Mouse (Mus musculus) midbrain, embryonic 12.5 days (tissue): ENCODE results near the gene Trhr2. TPM values are rescaled to one million over a fixed set of nuclear protein-coding genes. Genes with fewer than 3 reads are reported as not detected.

Experiments
- ATAC-seq: fragments of 200-750 bp; cut with Nextera tagmentation; 2 replicates; pipeline ENCODE4 v1.8.0; 2017; ENCODE audit warnings: low read depth, moderate TSS enrichment, moderate library complexity; ENCODE audit not compliant: low FRiP score
- H3K27ac ChIP-seq: fragments of 300-500 bp; sonication (generic); replicated peaks from 2 replicates; pipeline ENCODE4 v1.5.1; 2016; ENCODE audit warnings: mild to moderate bottlenecking
- H3K27me3 ChIP-seq: fragments of 300-500 bp; sonication (generic); 2 replicates; pipeline ENCODE4 v1.6.1; 2016; ENCODE audit warnings: mild to moderate bottlenecking
- H3K36me3 ChIP-seq: fragments of 300-500 bp; sonication (generic); 2 replicates; pipeline ENCODE4 v1.6.1; 2016
- H3K4me1 ChIP-seq: fragments of 300-500 bp; sonication (generic); 2 replicates; pipeline ENCODE4 v1.6.1; 2016
- H3K4me2 ChIP-seq: fragments of 300-500 bp; sonication (generic); replicated peaks from 2 replicates; pipeline ENCODE4 v1.6.1; 2016; ENCODE audit warnings: mild to moderate bottlenecking, moderate library complexity
- H3K4me3 ChIP-seq: fragments of 300-500 bp; sonication (generic); 2 replicates; pipeline ENCODE4 v1.5.1; 2016; ENCODE audit warnings: mild to moderate bottlenecking
- H3K9ac ChIP-seq: fragments of 300-500 bp; sonication (generic); replicated peaks from 2 replicates; pipeline ENCODE4 v1.6.1; 2016; ENCODE audit warnings: mild to moderate bottlenecking, moderate library complexity
- H3K9me3 ChIP-seq: fragments of 300-500 bp; sonication (generic); 2 replicates; pipeline ENCODE4 v1.6.1; 2016; ENCODE audit warnings: mild to moderate bottlenecking
- WGBS: fragments of 180-500 bp; shearing (Covaris S2); methylation state at CpG from one replicate; pipeline ENCODE4 v1.1.7; 2016; 5-methylcytosine and 5-hydroxymethylcytosine counted together
- polyA plus RNA-seq: library from polyadenylated mRNA; unstranded; fragments of >200 nt; fragmentation: Nextera tagmentation; extraction: Ambion mirVana; gene quantifications from 2 replicates; pipeline ENCODE4 v1.2.1, GENCODE M21; 2016

Trhr2 gene
- polyA plus RNA-seq, 1 experiment from 2014 or later: not detected

GRCm38 (mm10) chr8:122375320-122375719 is 14.8 kb upstream of the Trhr2 start:
- no peak overlapping the region for H3K27ac ChIP-seq

DNA sequence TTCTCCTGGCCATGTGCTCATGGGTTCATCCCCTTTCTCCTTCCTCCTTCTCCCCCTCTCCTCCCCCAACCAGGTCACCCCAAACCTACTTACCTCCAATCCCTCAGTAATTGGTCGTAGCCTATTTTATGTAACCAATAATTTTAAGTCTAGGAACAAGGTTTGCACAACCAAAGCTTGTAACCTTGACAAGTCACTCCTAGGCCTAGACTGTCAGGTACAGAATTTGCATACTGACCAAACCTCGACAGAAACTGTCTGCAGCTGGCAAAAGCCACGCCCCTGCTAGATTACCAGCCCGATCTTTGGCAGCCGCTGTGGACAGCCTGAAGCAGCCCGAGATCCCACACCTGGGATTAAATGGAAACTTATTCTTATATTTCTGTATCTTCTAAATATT is 11.2 kb upstream of the Trhr2 start:
- WGBS: 83% methylated on average over 6 of the region's 6 CpGs
- H3K27me3 ChIP-seq: peaks cover 17% of the 10 kb centered on the region
- no peaks in the 10 kb centered on the region for H3K36me3 ChIP-seq
- H3K9me3 ChIP-seq: no peaks in the 10 kb centered on the region
- no peak overlapping the region for H3K9ac ChIP-seq
- no peak overlapping the region for H3K27ac ChIP-seq
- H3K4me1 ChIP-seq: peaks cover 7% of the 10 kb centered on the region; the same call in 1 of the 2 replicates
- ATAC-seq: no peak
- no peak overlapping the region for H3K4me2 ChIP-seq
- H3K4me3 ChIP-seq: no peak overlapping the region

More at GRCm38 (mm10) chr8:122375320-122375719, 14.8 kb upstream of the Trhr2 start:
- 93% methylated on average over 7 of the region's 7 CpGs for WGBS
- no peak overlapping the region for H3K9ac ChIP-seq
- H3K4me2 ChIP-seq: no peak overlapping the region
- peaks cover 23% of the 10 kb centered on the region for H3K4me1 ChIP-seq
- no peak for ATAC-seq
- H3K9me3 ChIP-seq: no peaks in the 10 kb centered on the region
- no peak overlapping the region for H3K4me3 ChIP-seq
- peaks cover 14% of the 10 kb centered on the region for H3K36me3 ChIP-seq
- H3K27me3 ChIP-seq: no peaks in the 10 kb centered on the region

GRCm38 (mm10) chr8:122369665-122370064 is 9.1 kb upstream of the Trhr2 start:
- no peaks in the 10 kb centered on the region for H3K36me3 ChIP-seq
- H3K27ac ChIP-seq: no peak overlapping the region
- H3K4me2 ChIP-seq: no peak overlapping the region
- 13% methylated on average over 9 of the region's 9 CpGs for WGBS
- no peak overlapping the region for H3K9ac ChIP-seq
- H3K27me3 ChIP-seq: peaks cover 17% of the 10 kb centered on the region
- no peaks in the 10 kb centered on the region for H3K4me1 ChIP-seq
- H3K9me3 ChIP-seq: no peaks in the 10 kb centered on the region
- ATAC-seq: no peak
- H3K4me3 ChIP-seq: no peak overlapping the region

DNA sequence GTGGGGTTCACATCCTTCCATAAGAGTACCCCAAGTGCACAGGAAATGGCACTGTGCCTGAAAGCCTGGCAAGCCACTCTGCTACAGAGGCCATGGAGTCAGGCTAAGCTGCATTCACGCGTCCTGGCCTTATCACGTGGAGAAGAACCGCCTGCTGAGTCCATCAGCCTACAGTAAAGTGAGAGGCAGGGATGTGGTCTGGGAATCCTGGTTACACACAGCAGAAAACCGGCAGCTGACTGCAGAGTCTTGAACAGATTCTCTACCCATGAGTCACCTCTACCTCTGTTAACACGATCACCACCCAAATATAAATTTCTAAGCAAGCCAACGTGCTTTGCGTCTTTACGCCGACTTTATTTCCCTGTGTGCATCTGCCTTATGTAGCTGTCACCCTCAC is 7.9 kb upstream of the Trhr2 start:
- H3K27me3 ChIP-seq: peaks cover 22% of the 10 kb centered on the region
- H3K27ac ChIP-seq: no peak overlapping the region
- H3K9ac ChIP-seq: no peak overlapping the region
- H3K9me3 ChIP-seq: no peaks in the 10 kb centered on the region
- ATAC-seq: no peak
- no peak overlapping the region for H3K4me2 ChIP-seq
- H3K36me3 ChIP-seq: no peaks in the 10 kb centered on the region
- no peak overlapping the region for H3K4me3 ChIP-seq
- H3K4me1 ChIP-seq: no peaks in the 10 kb centered on the region
- 78% methylated on average over 10 of the region's 10 CpGs for WGBS

DNA sequence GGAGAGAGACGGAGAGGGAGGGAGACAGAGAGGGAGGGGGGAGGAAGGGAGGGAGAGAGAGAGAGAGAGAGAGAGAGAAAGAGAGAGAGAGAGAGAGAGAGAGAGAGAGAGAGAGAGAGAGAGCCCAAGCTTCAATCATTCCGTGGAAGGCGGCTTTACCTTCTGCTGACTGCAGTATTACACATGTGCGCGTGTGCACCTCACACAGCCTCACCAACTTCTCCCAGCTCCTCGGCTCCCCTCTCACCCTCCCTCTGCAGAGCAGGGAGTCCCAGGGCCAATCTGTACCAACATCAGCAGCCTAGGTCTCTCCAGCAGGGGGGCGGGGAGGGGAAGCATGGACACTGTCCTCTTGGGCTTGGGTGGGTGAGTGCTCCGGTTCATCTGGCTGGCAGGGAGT is 2.4 kb upstream of the Trhr2 start:
- no peak overlapping the region for H3K9ac ChIP-seq
- H3K4me3 ChIP-seq: no peak overlapping the region
- 31% methylated on average over 7 of the region's 8 CpGs for WGBS
- H3K36me3 ChIP-seq: no peaks in the 10 kb centered on the region
- no peak overlapping the region for H3K27ac ChIP-seq
- no peaks in the 10 kb centered on the region for H3K9me3 ChIP-seq
- H3K4me2 ChIP-seq: no peak overlapping the region
- H3K4me1 ChIP-seq: no peaks in the 10 kb centered on the region
- peaks cover 48% of the 10 kb centered on the region for H3K27me3 ChIP-seq
- ATAC-seq: no peak

DNA sequence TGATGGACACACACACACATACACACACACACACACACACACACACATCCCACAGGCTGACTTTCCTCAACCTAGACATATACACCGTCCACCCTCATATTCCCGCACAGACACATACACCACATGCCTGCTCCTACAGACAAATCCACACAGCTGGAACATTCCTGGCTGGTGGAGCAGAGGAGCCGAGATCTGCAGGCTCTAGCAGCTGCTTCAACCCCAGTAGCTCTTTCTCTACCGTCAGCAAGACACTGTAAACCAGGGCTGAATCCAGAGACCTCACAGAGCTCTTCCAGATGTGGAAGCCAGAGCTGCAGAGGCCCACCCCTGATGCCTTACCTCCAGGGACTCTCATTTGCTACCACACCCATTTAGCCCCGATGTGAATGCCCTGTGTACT is 1.7 kb upstream of the Trhr2 start:
- H3K4me2 ChIP-seq: no peak overlapping the region
- H3K4me3 ChIP-seq: no peak overlapping the region
- no peak overlapping the region for H3K27ac ChIP-seq
- ATAC-seq: no peak
- H3K4me1 ChIP-seq: no peaks in the 10 kb centered on the region
- H3K9me3 ChIP-seq: no peaks in the 10 kb centered on the region
- H3K9ac ChIP-seq: no peak overlapping the region
- H3K36me3 ChIP-seq: no peaks in the 10 kb centered on the region
- H3K27me3 ChIP-seq: peaks cover 47% of the 10 kb centered on the region
- WGBS: 56% methylated on average over 5 of the region's 5 CpGs

GRCm38 (mm10) chr8:122359111-122359775 is 1.3 kb downstream of the Trhr2 start:
- no peaks in the 10 kb centered on the region for H3K36me3 ChIP-seq
- peaks cover 52% of the 10 kb centered on the region for H3K27me3 ChIP-seq
- no peaks in the 10 kb centered on the region for H3K4me1 ChIP-seq
- 81% methylated on average over 15 of the region's 15 CpGs for WGBS
- no peak overlapping the region for H3K27ac ChIP-seq
- H3K9me3 ChIP-seq: no peaks in the 10 kb centered on the region
- no peak for ATAC-seq
- no peak overlapping the region for H3K9ac ChIP-seq
- H3K4me3 ChIP-seq: no peak overlapping the region
- H3K4me2 ChIP-seq: no peak overlapping the region

GRCm38 (mm10) chr8:122357641-122358040 is 2.9 kb downstream of the Trhr2 start:
- Histone ChIP-seq H3K4me3 (no peak overlapping the region), H3K4me2 (no peak overlapping the region), H3K9ac (no peak overlapping the region), H3K36me3 (no peaks in the 10 kb centered on the region), H3K27ac (no peak overlapping the region), H3K9me3 (no peaks in the 10 kb centered on the region), H3K27me3 (peaks cover 51% of the 10 kb centered on the region), H3K4me1 (no peaks in the 10 kb centered on the region)
- ATAC-seq: no peak
- WGBS: 85% methylated on average over 5 of the region's 5 CpGs

DNA sequence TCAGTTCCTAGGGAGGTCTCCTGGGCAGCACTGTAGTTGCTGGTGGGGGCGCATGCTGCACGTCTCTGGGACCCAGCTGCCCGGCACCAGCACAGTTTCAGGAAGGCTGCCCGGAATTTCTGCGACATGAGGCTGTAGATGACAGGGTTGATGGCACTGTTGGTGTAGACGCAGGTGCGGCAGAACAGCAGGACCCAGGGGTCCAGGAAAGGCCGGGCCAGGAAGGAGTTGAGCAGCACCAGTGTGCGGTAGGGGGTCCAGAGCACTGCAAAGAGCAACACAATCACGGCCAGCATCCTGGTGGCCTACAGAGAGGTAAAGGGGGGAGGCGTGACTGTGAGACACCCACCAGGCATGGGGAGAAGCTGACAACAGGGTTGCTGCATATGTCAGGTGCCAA is 3.3 kb downstream of the Trhr2 start:
- H3K27me3 ChIP-seq: peaks cover 50% of the 10 kb centered on the region
- no peaks in the 10 kb centered on the region for H3K4me1 ChIP-seq
- no peak overlapping the region for H3K27ac ChIP-seq
- no peaks in the 10 kb centered on the region for H3K36me3 ChIP-seq
- no peak overlapping the region for H3K9ac ChIP-seq
- H3K4me2 ChIP-seq: no peak overlapping the region
- ATAC-seq: no peak
- WGBS: 58% methylated on average over 11 of the region's 11 CpGs
- no peaks in the 10 kb centered on the region for H3K9me3 ChIP-seq
- H3K4me3 ChIP-seq: no peak overlapping the region

DNA sequence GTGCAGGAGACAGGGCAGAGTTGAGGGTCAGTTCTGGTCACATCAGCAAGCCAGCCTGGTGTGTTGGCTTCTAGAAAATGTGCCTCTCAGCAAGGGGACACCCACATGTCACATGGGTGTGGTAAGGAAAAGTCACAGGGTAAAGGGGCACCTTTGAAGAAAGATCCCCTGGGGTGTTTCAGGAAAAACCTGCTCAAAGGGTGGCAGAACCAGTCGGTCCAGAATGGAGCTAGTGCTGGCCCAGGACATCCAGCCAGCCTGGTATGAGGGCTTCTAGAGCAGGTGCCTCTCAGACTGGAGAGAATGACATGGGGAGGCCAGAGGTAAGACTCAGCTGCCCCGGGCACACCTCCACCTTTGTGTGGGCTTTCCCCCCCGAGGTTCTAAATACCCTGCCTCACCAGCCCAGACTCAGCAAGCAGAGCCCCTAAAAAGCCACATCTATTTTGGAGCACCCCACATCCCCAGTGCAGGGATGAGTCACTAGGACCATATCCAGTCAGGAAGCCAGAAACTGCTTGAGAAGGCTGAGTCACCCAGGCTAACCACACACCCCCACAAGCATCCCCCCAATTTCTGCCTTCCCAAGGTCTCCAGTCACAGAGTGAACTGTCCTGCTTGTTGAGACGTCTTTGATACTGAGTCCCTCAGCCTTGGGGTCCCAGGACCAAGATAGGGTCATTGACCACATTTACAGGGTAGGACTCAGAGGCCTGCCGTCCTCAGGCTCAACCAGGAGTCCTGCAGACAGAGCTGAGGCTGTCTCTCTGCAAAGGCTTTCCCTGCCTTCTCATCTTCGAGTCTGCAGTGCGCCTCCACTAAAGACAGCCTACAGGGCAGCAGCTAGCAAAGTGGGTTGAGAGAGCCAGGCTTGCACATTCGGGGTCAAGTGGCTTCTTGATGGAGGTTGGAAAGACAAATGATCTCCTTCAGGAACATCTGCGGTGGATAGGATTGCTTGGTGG is 4.6 kb downstream of the Trhr2 start:
- H3K27ac ChIP-seq: no peak overlapping the region
- H3K27me3 ChIP-seq: peaks cover 52% of the 10 kb centered on the region
- H3K4me1 ChIP-seq: peaks cover 2% of the 10 kb centered on the region; the same call in 1 of the 2 replicates
- H3K36me3 ChIP-seq: no peaks in the 10 kb centered on the region
- H3K9me3 ChIP-seq: no peaks in the 10 kb centered on the region
- H3K4me3 ChIP-seq: no peak overlapping the region
- no peak overlapping the region for H3K9ac ChIP-seq
- H3K4me2 ChIP-seq: no peak overlapping the region
- no peak for ATAC-seq
- 77% methylated on average over 9 of the region's 9 CpGs for WGBS

DNA sequence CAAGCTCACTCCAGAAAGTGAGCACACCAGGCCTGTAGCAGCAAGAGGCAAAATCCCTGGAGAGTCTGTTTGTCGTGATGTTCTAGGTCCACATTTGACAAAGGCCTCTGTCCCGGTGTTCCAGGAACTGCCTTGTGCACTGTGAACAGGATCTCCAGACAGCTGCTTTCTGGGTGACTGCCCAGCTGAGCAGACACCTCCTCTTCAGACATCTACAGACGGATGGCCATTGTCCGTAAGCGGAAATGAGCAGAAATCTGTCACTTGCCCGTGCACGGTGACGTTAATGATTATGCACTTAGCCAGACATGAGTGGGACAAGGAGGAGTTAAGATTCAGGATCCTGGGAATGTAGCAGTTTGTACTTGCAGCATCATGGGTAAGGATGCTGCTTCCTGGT is 6.4 kb downstream of the Trhr2 start:
- ATAC-seq: no peak
- WGBS: 88% methylated on average over 8 of the region's 8 CpGs
- H3K27me3 ChIP-seq: peaks cover 60% of the 10 kb centered on the region

More for the DNA sequence above, 6.4 kb downstream of the Trhr2 start:
- Histone ChIP-seq H3K4me2 (no peak overlapping the region), H3K27ac (no peak overlapping the region), H3K4me1 (peaks cover 17% of the 10 kb centered on the region), H3K36me3 (no peaks in the 10 kb centered on the region), H3K9me3 (no peaks in the 10 kb centered on the region), H3K9ac (no peak overlapping the region), H3K4me3 (no peak overlapping the region)
